Mouse (Mus musculus): ENCODE results near the gene Zkscan1.

DNA sequence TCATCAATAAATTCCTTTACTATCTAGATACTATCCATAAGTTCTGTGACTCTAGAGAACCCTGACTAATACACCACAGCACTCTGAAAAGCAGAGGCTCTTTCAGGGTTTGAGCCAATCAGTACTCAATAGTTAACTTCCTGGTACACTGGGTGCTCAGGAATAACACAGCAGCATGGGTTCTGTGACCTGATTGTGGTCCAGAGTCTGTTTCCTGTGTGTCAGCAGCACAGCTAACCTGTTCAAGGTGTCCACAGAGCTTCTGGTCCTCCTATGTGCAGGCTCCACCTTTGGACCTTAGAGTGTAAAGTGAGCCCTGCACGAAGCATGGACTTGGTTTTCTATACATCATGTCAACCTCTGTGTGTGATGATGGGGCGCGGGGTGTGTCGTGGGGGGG is 11.1 kb upstream of the Zkscan1 start:
- no peak for TF ChIP-seq CTCF (IDR thresholded peaks at IDR 0.05; ENCODE audit: borderline replicate concordance, insufficient read depth, low read depth, low read length)
- no peak for TF ChIP-seq POLR2A (IDR thresholded peaks at IDR 0.05; ENCODE audit: borderline replicate concordance, insufficient read depth, low read length)
